Mouse (Mus musculus): Measurements from ENCODE around the gene Wdfy1.

The Wdfy1 gene

DNA sequence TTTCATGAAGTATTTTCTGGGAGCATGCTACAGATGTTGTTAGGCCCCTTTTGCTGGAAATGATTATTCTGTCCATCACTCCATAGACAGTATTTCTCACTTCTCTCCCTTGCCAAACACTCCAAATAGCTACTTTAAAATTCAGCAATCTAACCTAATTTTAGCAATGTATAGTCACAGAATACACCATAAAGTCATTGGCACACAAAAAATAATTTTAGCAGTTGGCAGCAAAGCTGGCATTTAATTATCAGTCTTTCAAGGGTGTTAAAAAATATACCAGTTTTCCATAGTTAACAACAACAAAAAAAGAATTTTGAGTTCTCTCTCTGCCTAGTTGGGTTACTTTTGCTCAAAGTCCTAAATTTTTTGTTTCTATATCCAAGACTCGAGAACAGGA, 118.5 kb downstream of the Wdfy1 start:
- DNase-seq (ENCODE audit: low read depth, low spot score), result no peak

DNA sequence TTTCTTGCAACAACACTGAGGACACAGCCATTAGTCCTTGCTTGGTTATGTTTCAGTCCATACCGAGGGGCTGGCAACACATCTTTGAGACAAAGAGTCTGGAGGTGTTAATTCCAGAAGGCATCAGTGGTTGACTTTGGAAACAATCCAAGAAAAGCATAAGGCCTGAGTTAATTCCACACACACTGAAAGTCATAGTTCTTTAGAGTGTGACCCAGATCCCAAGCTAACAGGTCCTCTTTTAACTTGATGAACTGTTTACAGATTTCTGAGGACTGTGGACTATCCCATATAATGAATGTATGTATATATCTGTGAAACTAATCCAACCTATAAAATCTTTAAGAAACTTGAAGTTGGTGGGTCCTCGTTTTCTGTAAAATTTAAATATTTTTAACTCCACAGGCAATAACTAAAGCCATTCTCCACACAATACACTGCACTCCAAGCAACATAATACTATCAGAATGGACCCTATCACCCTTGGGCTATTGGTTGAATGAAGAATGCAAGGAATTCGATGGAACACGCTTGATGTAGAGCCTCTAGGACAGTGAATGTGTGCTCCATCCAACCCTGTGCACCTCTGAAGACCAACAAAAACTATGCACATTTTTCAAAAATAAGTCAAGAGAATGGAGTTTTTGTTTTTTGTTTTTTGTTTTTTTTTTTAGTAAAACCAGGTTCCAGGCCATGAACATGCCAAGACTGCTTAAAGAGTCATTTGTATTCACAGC, 120.0 kb downstream of the Wdfy1 start:
- no peak for DNase-seq (ENCODE audit: low read depth, low spot score)

DNA sequence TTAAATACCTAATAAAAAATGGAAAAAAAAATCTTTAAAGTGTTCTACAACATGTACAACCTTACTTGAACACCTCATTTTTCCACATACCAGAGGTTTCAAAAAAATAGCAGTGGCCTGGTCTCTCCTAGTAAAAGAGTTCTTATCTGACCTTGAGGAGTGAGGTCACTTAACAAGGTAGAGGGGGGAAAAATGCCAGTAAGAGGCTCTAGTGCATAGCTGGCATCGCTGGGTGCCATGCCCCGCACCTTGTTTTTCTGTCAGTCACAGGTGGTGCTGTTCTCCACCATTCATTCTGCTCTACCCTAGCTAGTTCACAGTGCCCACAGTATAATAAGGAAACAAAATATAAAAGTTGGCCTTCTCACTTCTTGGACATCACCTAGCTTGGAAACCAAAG, 121.0 kb downstream of the Wdfy1 start:
- DNase-seq (ENCODE audit: low read depth, low spot score), result no peak

Measured in c-Kit-negative CD71-positive TER-119-positive erythroid progenitor cells, embryonic 14.5 days (primary cell).